Mouse (Mus musculus): ENCODE measurements around the gene Bach1.

- TF ChIP-seq CTCF (conservative IDR thresholded peaks at IDR 0.05; ENCODE audit: low read length) (no peak), NANOG (IDR thresholded peaks at IDR 0.05; ENCODE audit: borderline replicate concordance, low read length) (no peak)
Observed at GRCm38 (mm10) chr16:87744338-87744737, 45.6 kb downstream of the Bach1 start.

Measured in E14TG2a.4 (cell line).